7 mouse cellular contexts compared by ENCODE assay signal in the genomic region with DNA sequence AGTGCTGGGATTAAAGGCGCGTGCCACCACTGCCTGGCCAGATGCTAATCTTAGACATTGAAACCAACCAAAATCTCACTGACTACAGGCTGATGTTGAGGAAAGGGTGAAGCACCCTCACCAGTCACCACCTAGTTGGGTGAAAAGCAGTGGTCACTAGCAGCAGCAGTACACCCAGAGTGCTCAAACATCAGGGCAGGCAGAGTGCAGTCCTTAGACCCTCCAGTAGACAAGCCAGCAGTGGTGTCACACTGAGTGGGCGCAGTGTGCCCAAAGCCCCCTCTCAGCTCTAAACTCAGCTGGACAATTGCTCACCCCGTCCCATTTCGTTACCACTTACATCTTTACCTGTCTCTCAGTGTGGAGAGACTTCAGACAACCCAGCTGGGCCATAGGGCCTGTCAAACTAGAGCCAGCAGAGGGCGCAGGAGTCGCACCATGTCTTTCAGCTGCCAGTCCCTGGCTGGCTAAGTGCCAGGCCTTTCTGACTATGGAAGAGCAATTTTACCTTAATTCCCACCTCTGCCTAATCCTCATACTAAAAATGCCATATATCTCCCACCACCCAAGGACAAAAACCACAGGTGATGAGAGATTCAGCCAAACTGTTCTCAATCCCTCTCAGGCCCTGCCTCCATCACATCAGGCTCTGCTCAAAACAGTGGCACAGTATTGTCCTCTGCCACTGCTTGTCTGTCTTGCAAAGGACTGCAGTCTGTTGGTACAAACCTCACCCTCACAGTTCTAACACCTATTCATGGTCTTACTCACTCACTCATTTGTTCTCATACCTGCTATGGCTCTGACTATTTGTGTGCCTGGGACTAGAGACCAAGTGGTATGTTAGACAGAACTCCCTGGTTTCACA. TPM values are rescaled to one million over a fixed set of nuclear protein-coding genes. Genes with fewer than 3 reads are reported as not detected.
DNase-seq lines count a peak whose midpoint lies in the region; ATAC-seq and TF ChIP-seq lines count a peak whose summit lies in the region.

No protein-coding gene starts in this region.

- intact Hi-C loops in left cerebral cortex, adult 2 months (cut with DNase I), result loop anchor here (2.0 kb wide), 1 partner anchor 74 kb away; no protein-coding TSS in a partner anchor

- no peak overlapping the region for H3K4me3 ChIP-seq in forebrain, embryonic 16.5 days (replicated peaks; ENCODE audit: low read length)
- H3K4me3 ChIP-seq in hindbrain, embryonic 15.5 days, result no peak overlapping the region
- H3K4me3 ChIP-seq in left cerebral cortex, adult 2 months, result no peak overlapping the region

- 0 out of 2 replicates have a peak, but pooled peaks have one; percentile 55 for ATAC-seq in forebrain, embryonic 16.5 days
- ATAC-seq in hindbrain, embryonic 15.5 days (ENCODE audit: low FRiP score, low read depth), result peak; percentile 61; the same call in 1 of the 2 replicates

- TF ChIP-seq CTCF in left cerebral cortex, adult 2 months (IDR thresholded peaks at IDR 0.05), result peak; percentile 83

- H3K27me3 ChIP-seq in forebrain, embryonic 16.5 days (replicated peaks; ENCODE audit: control insufficient read depth, insufficient read depth, low read length), result no peaks in the 10 kb centered on the region
- H3K27me3 ChIP-seq in hindbrain, embryonic 15.5 days, result no peaks in the 10 kb centered on the region

- no peaks in the 10 kb centered on the region for H3K4me1 ChIP-seq in forebrain, embryonic 16.5 days (replicated peaks; ENCODE audit: control insufficient read depth, insufficient read depth, low read length)
- H3K4me1 ChIP-seq in hindbrain, embryonic 15.5 days (replicated peaks), result no peaks in the 10 kb centered on the region

- no peak overlapping the region for H3K9ac ChIP-seq in forebrain, embryonic 16.5 days (replicated peaks; ENCODE audit: low read depth, low read length)
- H3K9ac ChIP-seq in hindbrain, embryonic 15.5 days, result no peak overlapping the region

- 73% methylated on average over 7 of the region's 7 CpGs for WGBS in forebrain, embryonic 16.5 days
- 74% methylated on average over 7 of the region's 7 CpGs for WGBS in hindbrain, embryonic 15.5 days

- H3K36me3 ChIP-seq in forebrain, embryonic 16.5 days (ENCODE audit: control insufficient read depth, insufficient read depth), result peaks cover 48% of the 10 kb centered on the region
- H3K36me3 ChIP-seq in hindbrain, embryonic 15.5 days, result peaks cover 66% of the 10 kb centered on the region

- DNase-seq in T-cell, adult 2 months (ENCODE audit: low spot score), result peak; percentile 35
- peak; percentile 70 for DNase-seq in cerebellum, adult 11-12 months
- DNase-seq in left cerebral cortex, adult 2 months (ENCODE audit: extremely low spot score in 1 of 2, low spot score in 2 of 2), result peak; percentile 79 to 80
- DNase-seq in mesoderm, embryonic 11.5 days (ENCODE audit: low read depth, low spot score), result peak; percentile 57
- DNase-seq in spleen, postnatal 10 days (ENCODE audit: low spot score in 2 of 2), result peak; percentile 48 to 83

- H3K27ac ChIP-seq in forebrain, embryonic 16.5 days (ENCODE audit: low read length), result peak overlapping the region; percentile 15; the same call in 1 of the 2 replicates
- H3K27ac ChIP-seq in hindbrain, embryonic 15.5 days (replicated peaks), result no peak overlapping the region
- H3K27ac ChIP-seq in left cerebral cortex, adult 2 months, result peak overlapping the region; percentile 48

- H3K4me2 ChIP-seq in forebrain, embryonic 16.5 days (ENCODE audit: low read length), result no peak overlapping the region
- no peak overlapping the region for H3K4me2 ChIP-seq in hindbrain, embryonic 15.5 days

- no peaks in the 10 kb centered on the region for H3K9me3 ChIP-seq in forebrain, embryonic 16.5 days (ENCODE audit: control insufficient read depth, low read length)
- H3K9me3 ChIP-seq in hindbrain, embryonic 15.5 days, result no peaks in the 10 kb centered on the region

RNA-seq across cellular contexts. Expression of gene Ripk4, which starts 41.3 kb away (rescaled TPM):
- 1.1 and 1.5 TPM in 2 replicates for polyA plus RNA-seq in forebrain, embryonic 16.5 days (2015; fragmentation: Nextera tagmentation; extraction: Ambion mirVana)
- 0.39 and 0.57 TPM in 2 replicates for polyA plus RNA-seq in hindbrain, embryonic 15.5 days (2015; fragmentation: Nextera tagmentation; extraction: Ambion mirVana)
- total RNA-seq in left cerebral cortex, adult 2 months (2021), result under 1 TPM; 0.16 to 0.47 TPM

RNA-seq across cellular contexts. Expression of gene Prdm15, which starts 46.7 kb away (rescaled TPM):
- polyA plus RNA-seq in forebrain, embryonic 16.5 days (2015; fragmentation: Nextera tagmentation; extraction: Ambion mirVana), result 17.0 and 18.7 TPM in 2 replicates
- 10.4 TPM in 2 replicates for polyA plus RNA-seq in hindbrain, embryonic 15.5 days (2015; fragmentation: Nextera tagmentation; extraction: Ambion mirVana)
- 10 to 100 TPM; 22.1 to 25.6 TPM for total RNA-seq in left cerebral cortex, adult 2 months (2021)
